Mouse (Mus musculus) lung, postnatal 0 days (tissue): ENCODE data around the gene C130026I21Rik. TPM values are rescaled to one million over a fixed set of nuclear protein-coding genes. Genes with fewer than 3 reads are reported as not detected.
"Not testable (repeated sequence)": the region's sequence is repeated elsewhere in the genome, so short reads cannot be mapped to it uniquely, and the experiment has no call there.

Source experiments
- ATAC-seq: fragments of 200-750 bp; cut with Nextera tagmentation; 2 replicates; pipeline ENCODE4 v1.8.0; 2017; ENCODE audit warnings: moderate library complexity
- DNase-seq: peaks from one replicate; pipeline ENCODE4 v3.0.0-alpha.2; 2016; ENCODE audit warnings: low spot score
- H3K27ac ChIP-seq: fragments of 300-500 bp; sonication (generic); 2 replicates; pipeline ENCODE4 v1.5.1; 2014; ENCODE audit warnings: antibody characterized with exemption, mild to moderate bottlenecking, low read length, mixed read lengths
- H3K27me3 ChIP-seq: fragments of 300-500 bp; sonication (generic); replicated peaks from 2 replicates; pipeline ENCODE4 v1.6.1; 2014; ENCODE audit warnings: low read length, mixed read lengths; ENCODE audit not compliant: insufficient read depth
- H3K36me3 ChIP-seq: fragments of 300-500 bp; sonication (generic); 2 replicates; pipeline ENCODE4 v1.6.1; 2014; ENCODE audit warnings: low read length, mixed read lengths; ENCODE audit not compliant: insufficient read depth
- H3K4me1 ChIP-seq: fragments of 300-500 bp; sonication (generic); 2 replicates; pipeline ENCODE4 v1.6.1; 2014; ENCODE audit warnings: antibody characterized with exemption, low read depth, low read length, mixed read lengths; ENCODE audit not compliant: insufficient read depth
- H3K4me2 ChIP-seq: fragments of 300-500 bp; sonication (generic); replicated peaks from 2 replicates; pipeline ENCODE4 v1.6.1; 2014; ENCODE audit warnings: low read depth, mild to moderate bottlenecking, low read length, moderate library complexity, mixed read lengths
- H3K4me3 ChIP-seq: fragments of 300-500 bp; sonication (generic); 2 replicates; pipeline ENCODE4 v1.5.1; 2014; ENCODE audit warnings: low read depth, low read length
- H3K9ac ChIP-seq: fragments of 300-500 bp; sonication (generic); replicated peaks from 2 replicates; pipeline ENCODE4 v1.6.1; 2014; ENCODE audit warnings: low read depth, mild to moderate bottlenecking
- H3K9me3 ChIP-seq: fragments of 300-500 bp; sonication (generic); 2 replicates; pipeline ENCODE4 v1.6.1; 2016; ENCODE audit warnings: low read length, mixed read lengths
- CTCF ChIP-seq: IDR thresholded peaks from 2 replicates; pipeline ENCODE4 v1.5.1; 2016; ENCODE audit warnings: antibody characterized with exemption, mild to moderate bottlenecking
- EP300 ChIP-seq: IDR thresholded peaks from 2 replicates; pipeline ENCODE4 v1.6.1; 2016; ENCODE audit warnings: antibody characterized with exemption, mild to moderate bottlenecking, control low read depth
- WGBS: fragments of 180-500 bp; shearing (Covaris S2); extraction: QIAGEN DNeasy Blood & Tissue Kit; methylation state at CpG from one replicate; pipeline ENCODE4 v1.1.7; 2014; 5-methylcytosine and 5-hydroxymethylcytosine counted together
- microRNA-seq: library from miRNA; unstranded; fragments of <30 nt; microRNA quantifications from one replicate; pipeline ENCODE4, GENCODE M21; 2016
- polyA plus RNA-seq: library from polyadenylated mRNA; unstranded; fragments of >200 nt; fragmentation: Nextera tagmentation; extraction: Ambion mirVana; gene quantifications from 2 replicates; pipeline ENCODE4 v1.2.1, GENCODE M21; 2015

C130026I21Rik gene
- polyA plus RNA-seq, 1 experiment from 2014 or later = 0.72 TPM

DNA sequence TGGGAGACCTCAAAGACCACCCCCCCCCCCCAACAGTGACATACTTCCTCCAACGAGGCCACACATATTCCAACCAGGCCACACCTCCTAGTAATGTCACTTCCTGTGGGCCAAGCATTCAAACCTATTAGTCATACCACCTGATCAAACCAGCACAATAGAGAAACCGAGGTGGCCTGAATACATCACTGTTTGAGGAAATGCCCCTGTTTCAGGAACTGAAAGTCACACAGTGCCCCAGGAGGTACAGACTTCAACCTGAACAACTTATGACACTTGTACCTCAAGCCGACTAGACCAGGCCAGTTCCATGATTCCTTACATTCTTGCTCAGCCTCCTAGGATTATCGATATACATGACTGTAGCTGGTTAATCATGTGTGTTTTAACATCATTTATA, 312.7 kb downstream of the C130026I21Rik start:
- not testable (repeated sequence) for H3K4me1 ChIP-seq, H3K27me3 ChIP-seq, ATAC-seq, H3K9me3 ChIP-seq, H3K4me3 ChIP-seq, H3K4me2 ChIP-seq, H3K9ac ChIP-seq, H3K36me3 ChIP-seq, H3K27ac ChIP-seq
- 73% methylated on average over 4 of the region's 4 CpGs for WGBS
- DNase-seq = peak; percentile 3

DNA sequence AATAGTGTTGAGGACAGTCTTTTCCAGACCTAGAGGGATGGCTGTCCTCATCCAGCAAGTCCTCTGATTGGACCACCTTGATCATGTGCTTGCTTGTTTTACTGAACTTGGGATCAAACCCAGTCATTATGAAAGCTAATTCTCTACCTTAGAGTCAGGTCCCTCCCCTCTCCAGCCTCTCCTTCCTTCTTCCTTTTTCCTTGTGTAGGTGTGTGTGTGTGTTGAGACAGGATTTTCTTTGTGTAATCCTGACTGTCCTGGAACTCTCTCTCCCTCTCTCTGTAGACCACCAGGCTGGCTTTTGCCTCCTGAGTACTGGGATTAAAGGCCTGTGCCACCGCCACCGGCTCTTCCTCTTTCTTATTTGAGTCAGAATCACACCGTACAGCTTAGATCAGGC, 313.6 kb downstream of the C130026I21Rik start:
- 80% methylated on average over 3 of the region's 3 CpGs for WGBS
- H3K9me3 ChIP-seq = not testable (repeated sequence)

DNA sequence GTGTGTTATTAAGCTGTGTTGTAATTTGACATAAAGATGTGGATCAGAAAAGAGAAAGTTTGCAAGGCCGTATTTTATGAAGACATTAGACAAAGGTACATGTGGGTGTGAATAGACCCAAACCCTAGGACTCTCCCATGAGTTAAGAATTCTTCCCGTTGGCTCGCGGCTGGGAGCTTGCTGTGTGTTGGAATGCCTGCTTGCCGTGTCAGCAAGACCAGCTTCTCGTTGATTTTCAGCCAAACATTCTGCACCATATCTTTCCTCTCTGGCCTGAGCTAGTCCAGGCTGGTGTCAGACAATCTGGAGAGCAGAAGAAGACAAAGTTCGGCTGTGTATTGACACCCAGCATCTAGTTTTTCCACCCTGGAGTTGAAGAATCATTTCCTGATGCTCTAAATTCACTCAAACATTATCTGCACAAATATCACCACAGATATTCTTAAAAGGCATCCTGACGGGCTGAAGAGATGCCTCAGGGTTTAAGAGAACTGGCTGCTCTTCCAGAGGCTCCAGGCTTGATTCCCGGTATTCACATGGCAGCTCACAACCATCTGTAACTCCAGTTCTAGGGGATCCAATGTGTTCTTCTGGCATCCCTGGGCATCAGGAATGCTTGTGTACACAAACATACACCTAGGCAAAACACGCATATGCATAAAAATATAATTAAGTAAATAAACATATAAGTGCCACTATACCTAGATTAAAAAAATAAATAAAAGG, 317.7 kb downstream of the C130026I21Rik start:
- no peak overlapping the region for H3K4me3 ChIP-seq
- no peaks in the 10 kb centered on the region for H3K27me3 ChIP-seq
- H3K27ac ChIP-seq = no peak overlapping the region
- no peaks in the 10 kb centered on the region for H3K9me3 ChIP-seq
- ATAC-seq (no peak), DNase-seq (no peak)
- H3K36me3 ChIP-seq = no peaks in the 10 kb centered on the region
- TF ChIP-seq EP300 (no peak), CTCF (no peak)
- no peak overlapping the region for H3K9ac ChIP-seq
- no peak overlapping the region for H3K4me2 ChIP-seq
- WGBS = 67% methylated on average over 10 of the region's 10 CpGs
- no peaks in the 10 kb centered on the region for H3K4me1 ChIP-seq

More for the DNA sequence above, 313.6 kb downstream of the C130026I21Rik start:
- H3K4me1 ChIP-seq, DNase-seq, ATAC-seq, H3K4me2 ChIP-seq, H3K27ac ChIP-seq, H3K27me3 ChIP-seq, H3K4me3 ChIP-seq, H3K9ac ChIP-seq, H3K36me3 ChIP-seq: not testable (repeated sequence)

DNA sequence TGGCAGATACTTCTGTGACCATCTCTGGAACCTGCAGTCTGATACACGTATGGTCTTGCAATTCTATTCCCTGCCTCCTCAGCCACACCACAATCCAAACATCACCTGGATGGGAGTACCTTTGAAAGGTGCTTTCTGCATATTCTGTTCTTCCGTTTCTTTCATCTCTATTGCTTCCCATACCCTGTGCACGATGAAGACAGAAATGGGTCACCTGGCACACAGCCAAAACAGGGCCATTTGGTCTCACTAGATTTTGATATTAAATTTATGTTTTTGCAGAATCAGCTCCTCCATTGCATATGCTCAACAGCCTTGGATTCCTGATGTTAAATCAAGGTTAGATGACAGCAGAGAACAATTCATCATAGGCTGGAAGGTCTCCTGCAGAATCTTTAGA, 318.8 kb downstream of the C130026I21Rik start:
- 84% methylated on average over 3 of the region's 3 CpGs for WGBS
- Histone ChIP-seq H3K4me3 (no peak overlapping the region), H3K9ac (no peak overlapping the region), H3K4me1 (no peaks in the 10 kb centered on the region), H3K4me2 (no peak overlapping the region), H3K27me3 (no peaks in the 10 kb centered on the region), H3K9me3 (no peaks in the 10 kb centered on the region), H3K27ac (no peak overlapping the region), H3K36me3 (no peaks in the 10 kb centered on the region)
- TF ChIP-seq EP300 (no peak), CTCF (no peak)
- no peak for ATAC-seq
- DNase-seq = no peak

DNA sequence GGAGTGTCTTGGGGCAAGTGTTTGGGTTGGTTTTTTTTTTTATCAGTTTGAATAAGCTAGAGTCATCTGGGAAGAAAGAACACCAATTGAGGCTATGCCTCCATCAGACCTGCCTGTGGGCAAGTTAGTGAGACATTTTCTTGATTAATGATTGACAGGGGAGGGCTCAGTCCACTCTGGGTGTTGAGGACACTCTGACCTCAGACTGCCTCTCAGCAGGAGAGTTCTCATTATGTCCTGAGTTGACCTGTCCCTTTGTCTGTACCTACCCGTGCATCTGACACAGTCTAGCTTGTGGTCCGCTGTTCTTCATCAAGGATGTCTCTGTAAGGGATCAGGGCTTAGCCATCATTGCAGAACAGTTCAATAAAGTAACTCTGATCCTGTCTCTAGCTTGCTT, 323.0 kb downstream of the C130026I21Rik start:
- TF ChIP-seq EP300 (no peak), CTCF (no peak)
- Histone ChIP-seq H3K4me3 (no peak overlapping the region), H3K27ac (no peak overlapping the region), H3K9ac (no peak overlapping the region), H3K27me3 (no peaks in the 10 kb centered on the region), H3K4me2 (no peak overlapping the region), H3K4me1 (no peaks in the 10 kb centered on the region), H3K36me3 (no peaks in the 10 kb centered on the region), H3K9me3 (no peaks in the 10 kb centered on the region)
- no peak for DNase-seq
- 76% methylated on average over 2 of the region's 2 CpGs for WGBS
- no peak for ATAC-seq

DNA sequence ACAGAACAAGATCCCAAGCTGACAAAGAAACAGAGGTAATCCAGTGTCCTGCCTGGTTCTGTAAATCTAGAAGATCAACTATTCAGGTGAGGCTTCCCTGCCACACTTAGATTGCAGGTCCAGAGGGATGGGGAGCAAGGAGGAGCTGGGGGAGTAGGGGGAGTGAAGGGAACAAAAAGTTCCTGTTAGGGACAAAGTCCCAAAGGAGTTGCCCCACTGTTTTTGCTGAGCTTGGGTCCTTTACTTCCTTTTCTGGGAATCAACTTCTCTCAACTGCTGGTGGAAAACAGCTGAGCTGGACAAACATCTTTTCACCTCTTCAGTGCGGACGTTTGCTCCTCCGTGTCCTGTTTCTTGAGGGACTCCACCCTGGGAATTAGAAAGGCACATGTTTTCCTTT, 324.4 kb downstream of the C130026I21Rik start:
- WGBS = 64% methylated on average over 3 of the region's 3 CpGs
- no peaks in the 10 kb centered on the region for H3K9me3 ChIP-seq
- TF ChIP-seq EP300 = no peak
- no peak for TF ChIP-seq CTCF
- H3K27ac ChIP-seq = no peak overlapping the region
- ATAC-seq (no peak), DNase-seq (no peak)
- H3K4me3 ChIP-seq = no peak overlapping the region
- no peak overlapping the region for H3K4me2 ChIP-seq
- H3K36me3 ChIP-seq = no peaks in the 10 kb centered on the region
- H3K4me1 ChIP-seq = no peaks in the 10 kb centered on the region
- H3K9ac ChIP-seq = no peak overlapping the region
- H3K27me3 ChIP-seq = no peaks in the 10 kb centered on the region

DNA sequence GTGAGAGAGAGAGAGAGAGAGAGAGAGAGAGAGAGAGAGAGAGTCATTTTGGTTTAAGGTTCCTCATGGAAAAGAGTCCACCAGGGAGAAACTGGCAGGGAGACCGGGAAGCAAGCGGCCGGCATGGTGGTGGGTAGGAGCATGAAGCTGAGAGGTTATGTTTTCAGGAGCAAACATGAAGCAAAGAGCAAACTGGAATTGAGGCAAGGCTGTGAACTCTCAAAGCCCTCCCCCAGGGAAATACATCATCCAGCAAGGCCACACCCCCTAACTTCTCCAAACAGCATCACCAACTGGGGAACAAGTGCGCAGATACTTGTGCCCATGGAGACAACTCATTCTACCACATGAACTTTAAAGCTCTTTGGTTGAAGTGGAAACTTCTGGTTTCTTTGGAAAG, 326.8 kb downstream of the C130026I21Rik start:
- 95% methylated on average over 4 of the region's 4 CpGs for WGBS

More for the DNA sequence above, 326.8 kb downstream of the C130026I21Rik start:
- no peak for TF ChIP-seq EP300
- H3K4me3 ChIP-seq = no peak overlapping the region
- no peak for DNase-seq
- H3K27me3 ChIP-seq = no peaks in the 10 kb centered on the region
- H3K9ac ChIP-seq = no peak overlapping the region
- H3K4me2 ChIP-seq = no peak overlapping the region
- no peak for ATAC-seq
- H3K9me3 ChIP-seq = no peaks in the 10 kb centered on the region
- H3K27ac ChIP-seq = no peak overlapping the region
- no peaks in the 10 kb centered on the region for H3K36me3 ChIP-seq
- H3K4me1 ChIP-seq = no peaks in the 10 kb centered on the region

Small RNA genes lying within 50 kb of the gene (microRNA-seq; reads per million reads assigned to microRNA genes)
- not detected for gene Gm27907

Other genes with a start within 250 kb of the C130026I21Rik start
- not detected in 2 replicates for gene Gm10553, start 170.4 kb downstream of the C130026I21Rik start, polyA plus RNA-seq
- 0.11 and 0.20 TPM in 2 replicates for gene A530032D15Rik, start 160.7 kb downstream of the C130026I21Rik start, polyA plus RNA-seq